Mouse (Mus musculus): ENCODE results near the gene Ankib1. TPM values are rescaled to one million over a fixed set of nuclear protein-coding genes. Genes with fewer than 3 reads are reported as not detected.

Gene Ankib1
- polyA plus RNA-seq, 1 experiment from 2014 or later: 20.9 TPM

DNA sequence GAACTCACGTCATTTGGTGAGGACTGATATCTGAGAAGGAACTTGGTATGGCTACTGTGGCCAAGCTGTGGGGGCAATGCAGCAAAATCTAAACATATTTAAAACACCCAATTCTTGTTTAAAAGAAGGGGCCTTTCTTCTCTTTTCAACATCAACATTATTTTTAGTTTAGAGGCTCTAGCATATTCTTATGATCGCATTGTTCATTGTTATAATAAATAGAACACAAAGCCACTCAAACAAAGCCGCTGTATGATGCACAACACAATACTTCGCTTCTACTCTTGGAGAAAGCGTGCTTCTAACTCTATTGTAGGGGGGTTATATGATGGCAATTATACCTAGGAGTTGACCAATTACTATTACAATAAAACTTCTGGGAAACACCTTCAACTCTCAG lies 86.9 kb downstream of the Ankib1 start:
- H3K4me3 ChIP-seq: no peak overlapping the region

DNA sequence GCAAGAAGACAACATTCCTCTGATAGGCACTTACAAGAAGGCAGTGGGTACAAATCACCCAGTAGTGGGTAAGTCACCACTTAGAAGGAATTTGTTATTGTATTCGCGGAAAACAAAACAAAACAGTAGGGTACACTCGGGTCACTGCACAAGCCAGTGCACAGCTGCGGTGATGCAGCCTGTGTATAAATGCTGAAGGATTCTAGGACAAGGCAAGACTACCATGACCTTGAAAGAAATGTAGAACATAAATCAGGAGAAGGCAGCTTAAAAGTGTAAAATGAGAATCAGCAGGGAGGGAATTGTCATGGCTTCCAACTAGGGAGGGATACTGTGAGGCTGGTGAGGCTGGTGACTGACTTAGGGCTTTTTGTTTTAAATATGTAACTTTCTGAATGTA lies 100.5 kb downstream of the Ankib1 start:
- H3K27ac ChIP-seq (replicated peaks): no peak overlapping the region
- H3K36me3 ChIP-seq: peaks cover 34% of the 10 kb centered on the region
- H3K4me1 ChIP-seq: no peaks in the 10 kb centered on the region
- H3K9me3 ChIP-seq: no peaks in the 10 kb centered on the region
- no peak overlapping the region for H3K4me3 ChIP-seq
- H3K9ac ChIP-seq (replicated peaks): no peak overlapping the region
- H3K4me2 ChIP-seq (replicated peaks): no peak overlapping the region
- 93% methylated on average over 4 of the region's 4 CpGs for WGBS
- ATAC-seq (replicated peaks): no peak
- H3K27me3 ChIP-seq: no peaks in the 10 kb centered on the region

More for the DNA sequence above, 86.9 kb downstream of the Ankib1 start:
- no peak overlapping the region for H3K4me2 ChIP-seq (replicated peaks)
- 92% methylated on average over 5 of the region's 5 CpGs for whole genome bisulfite sequencing
- no peak overlapping the region for H3K27ac ChIP-seq (replicated peaks)
- ATAC-seq (replicated peaks): no peak
- no peaks in the 10 kb centered on the region for H3K4me1 ChIP-seq
- H3K36me3 ChIP-seq: peaks cover 31% of the 10 kb centered on the region
- H3K27me3 ChIP-seq: no peaks in the 10 kb centered on the region
- no peaks in the 10 kb centered on the region for H3K9me3 ChIP-seq
- no peak overlapping the region for H3K9ac ChIP-seq (replicated peaks)

DNA sequence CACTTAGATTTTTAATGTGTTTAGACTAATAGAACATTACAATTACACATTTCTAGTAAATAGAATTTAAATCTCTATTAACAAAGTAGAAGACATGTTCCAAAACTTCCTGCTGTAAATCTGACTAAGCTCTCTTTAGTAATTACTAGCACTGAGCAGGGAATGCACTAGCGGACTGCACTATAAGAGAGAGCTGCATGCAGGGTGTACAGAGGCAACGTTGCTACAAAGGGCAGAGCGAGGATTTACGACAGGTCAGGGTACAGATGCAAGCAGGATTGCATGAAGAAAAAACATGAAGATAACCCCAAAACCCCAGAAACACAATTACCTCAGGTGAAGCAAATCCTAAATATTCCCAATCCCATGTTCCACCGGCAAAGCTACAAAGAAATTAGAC lies 102.7 kb downstream of the Ankib1 start:
- no peaks in the 10 kb centered on the region for H3K4me1 ChIP-seq
- no peak overlapping the region for H3K4me3 ChIP-seq
- H3K4me2 ChIP-seq (replicated peaks): no peak overlapping the region
- no peaks in the 10 kb centered on the region for H3K9me3 ChIP-seq
- H3K9ac ChIP-seq (replicated peaks): no peak overlapping the region
- no peaks in the 10 kb centered on the region for H3K27me3 ChIP-seq
- H3K27ac ChIP-seq (replicated peaks): no peak overlapping the region
- 92% methylated on average over 5 of the region's 5 CpGs for WGBS
- ATAC-seq (replicated peaks): no peak
- peaks cover 29% of the 10 kb centered on the region for H3K36me3 ChIP-seq

DNA sequence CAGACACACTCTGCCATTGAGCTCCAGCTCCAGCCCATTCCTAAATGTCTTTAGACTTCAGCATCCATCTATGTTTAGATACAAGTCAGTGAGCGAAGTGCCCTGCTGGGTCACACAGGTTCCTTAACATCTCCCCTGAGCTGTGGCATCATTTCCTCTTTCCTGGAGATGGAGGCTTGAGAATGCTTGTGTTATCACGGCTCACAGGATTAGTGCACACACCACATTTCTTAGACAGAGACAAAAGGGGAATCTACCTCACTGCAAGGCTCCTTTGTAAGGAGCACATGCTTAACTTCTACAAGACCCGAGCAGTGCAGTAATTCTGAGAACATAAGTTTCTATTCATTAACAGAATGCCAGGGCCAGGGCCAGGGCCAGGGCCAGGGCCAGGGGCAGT lies 106.7 kb downstream of the Ankib1 start:
- no peaks in the 10 kb centered on the region for H3K4me1 ChIP-seq
- H3K9me3 ChIP-seq: no peaks in the 10 kb centered on the region
- H3K9ac ChIP-seq (replicated peaks): no peak overlapping the region
- no peak overlapping the region for H3K4me3 ChIP-seq
- ATAC-seq (replicated peaks): no peak
- peaks cover 43% of the 10 kb centered on the region for H3K36me3 ChIP-seq
- H3K27me3 ChIP-seq: no peaks in the 10 kb centered on the region
- H3K27ac ChIP-seq (replicated peaks): no peak overlapping the region
- WGBS: 63% methylated on average over 3 of the region's 3 CpGs
- no peak overlapping the region for H3K4me2 ChIP-seq (replicated peaks)

DNA sequence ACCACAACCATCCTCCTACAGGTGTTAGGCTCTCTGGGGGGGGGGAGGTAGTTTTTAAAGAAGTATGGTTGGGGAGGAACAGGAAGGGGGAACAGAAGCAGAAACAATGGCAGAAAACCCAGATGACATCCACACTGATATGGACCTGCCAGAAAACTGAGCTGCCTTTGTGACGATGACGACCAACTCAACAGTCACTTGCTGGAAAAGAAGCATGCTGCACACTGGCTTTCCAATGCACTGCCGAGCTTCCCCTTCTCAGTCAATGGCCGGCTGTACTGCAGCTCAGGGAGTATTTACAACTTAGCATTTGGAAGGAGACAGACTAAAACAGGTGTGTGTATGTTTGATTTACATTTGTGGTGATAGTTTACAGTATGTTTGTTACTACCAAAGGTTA lies 107.5 kb downstream of the Ankib1 start:
- Histone ChIP-seq H3K9me3 (no peaks in the 10 kb centered on the region), H3K4me2 (replicated peaks) (no peak overlapping the region), H3K27me3 (no peaks in the 10 kb centered on the region), H3K36me3 (peaks cover 41% of the 10 kb centered on the region), H3K9ac (replicated peaks) (no peak overlapping the region), H3K4me1 (no peaks in the 10 kb centered on the region), H3K27ac (replicated peaks) (no peak overlapping the region), H3K4me3 (no peak overlapping the region)
- 90% methylated on average over 4 of the region's 4 CpGs for WGBS
- ATAC-seq (replicated peaks): no peak

DNA sequence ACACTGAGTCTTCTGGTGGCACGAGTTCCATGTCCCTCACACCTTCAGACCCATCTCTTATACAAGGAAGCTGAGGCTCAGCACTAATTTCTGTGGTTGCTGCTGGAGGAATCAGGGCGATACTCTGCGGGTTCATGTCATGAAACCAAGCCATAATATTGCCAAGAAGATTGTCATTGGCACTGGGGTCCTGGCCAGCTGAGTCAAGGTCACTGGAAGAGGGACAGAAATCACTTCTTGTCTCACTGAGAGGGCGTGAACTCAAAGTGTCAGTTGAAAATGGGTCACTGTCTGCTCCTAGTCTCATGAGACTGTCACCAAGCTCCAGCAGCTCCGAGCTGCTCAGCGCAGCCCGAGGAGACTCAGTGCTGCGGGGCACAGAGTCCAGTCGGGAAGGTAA lies 109.8 kb downstream of the Ankib1 start:
- H3K9ac ChIP-seq (replicated peaks): no peak overlapping the region

DNA sequence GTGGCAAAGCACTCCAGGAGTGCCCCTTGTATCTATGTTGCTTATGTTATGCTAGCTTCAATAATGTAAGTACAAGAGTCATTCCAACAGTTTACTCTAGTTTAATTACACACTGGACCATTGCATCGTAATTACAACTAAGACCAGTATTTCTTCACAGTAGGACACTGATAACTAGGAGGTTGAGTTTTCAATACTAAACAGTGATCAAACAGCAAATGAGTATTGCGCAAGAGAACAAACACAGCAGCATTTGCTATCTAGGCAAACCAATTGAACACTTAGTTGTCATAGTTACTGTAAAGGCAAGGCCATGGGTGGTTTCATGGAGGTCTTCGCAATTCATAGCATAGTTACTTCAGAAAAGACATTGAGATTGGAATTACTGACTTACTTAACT lies 111.4 kb downstream of the Ankib1 start:
- ATAC-seq (replicated peaks): no peak
- no peak overlapping the region for H3K4me3 ChIP-seq
- peaks cover 45% of the 10 kb centered on the region for H3K36me3 ChIP-seq
- no peak overlapping the region for H3K27ac ChIP-seq (replicated peaks)
- no peak overlapping the region for H3K4me2 ChIP-seq (replicated peaks)
- H3K9me3 ChIP-seq: no peaks in the 10 kb centered on the region
- no peaks in the 10 kb centered on the region for H3K4me1 ChIP-seq
- no peaks in the 10 kb centered on the region for H3K27me3 ChIP-seq
- no peak overlapping the region for H3K9ac ChIP-seq (replicated peaks)
- 91% methylated on average over 3 of the region's 3 CpGs for WGBS

More for the DNA sequence above, 109.8 kb downstream of the Ankib1 start:
- Histone ChIP-seq H3K9me3 (no peaks in the 10 kb centered on the region), H3K36me3 (peaks cover 49% of the 10 kb centered on the region), H3K4me1 (no peaks in the 10 kb centered on the region), H3K4me3 (no peak overlapping the region), H3K27ac (replicated peaks) (no peak overlapping the region), H3K4me2 (replicated peaks) (no peak overlapping the region), H3K27me3 (no peaks in the 10 kb centered on the region)
- WGBS: 96% methylated on average over 9 of the region's 9 CpGs
- ATAC-seq (replicated peaks): no peak

DNA sequence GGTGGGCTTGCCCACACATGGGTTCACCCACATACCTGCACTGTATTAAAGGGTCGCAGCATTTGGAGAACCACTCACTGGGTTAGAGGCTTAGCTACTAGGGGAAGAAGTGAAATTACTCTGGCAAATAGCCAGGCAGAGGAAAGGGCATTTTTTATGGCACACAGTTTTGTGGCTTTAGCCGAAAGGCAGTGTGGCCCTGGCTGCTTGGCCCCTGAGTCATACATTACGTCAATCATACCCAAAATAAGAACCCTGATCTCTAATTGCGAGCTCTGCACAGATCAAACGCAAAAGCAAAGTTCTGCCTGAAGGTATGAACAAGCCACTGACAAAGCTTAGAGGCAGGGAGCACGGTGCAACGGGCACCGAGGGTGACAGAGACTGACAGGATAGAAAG lies 114.4 kb downstream of the Ankib1 start:
- no peak for ATAC-seq (replicated peaks)
- Histone ChIP-seq H3K4me3 (no peak overlapping the region), H3K4me1 (no peaks in the 10 kb centered on the region), H3K9me3 (no peaks in the 10 kb centered on the region), H3K27ac (replicated peaks) (no peak overlapping the region), H3K36me3 (peaks cover 32% of the 10 kb centered on the region), H3K4me2 (replicated peaks) (no peak overlapping the region), H3K27me3 (no peaks in the 10 kb centered on the region), H3K9ac (replicated peaks) (no peak overlapping the region)
- WGBS: 96% methylated on average over 8 of the region's 8 CpGs

DNA sequence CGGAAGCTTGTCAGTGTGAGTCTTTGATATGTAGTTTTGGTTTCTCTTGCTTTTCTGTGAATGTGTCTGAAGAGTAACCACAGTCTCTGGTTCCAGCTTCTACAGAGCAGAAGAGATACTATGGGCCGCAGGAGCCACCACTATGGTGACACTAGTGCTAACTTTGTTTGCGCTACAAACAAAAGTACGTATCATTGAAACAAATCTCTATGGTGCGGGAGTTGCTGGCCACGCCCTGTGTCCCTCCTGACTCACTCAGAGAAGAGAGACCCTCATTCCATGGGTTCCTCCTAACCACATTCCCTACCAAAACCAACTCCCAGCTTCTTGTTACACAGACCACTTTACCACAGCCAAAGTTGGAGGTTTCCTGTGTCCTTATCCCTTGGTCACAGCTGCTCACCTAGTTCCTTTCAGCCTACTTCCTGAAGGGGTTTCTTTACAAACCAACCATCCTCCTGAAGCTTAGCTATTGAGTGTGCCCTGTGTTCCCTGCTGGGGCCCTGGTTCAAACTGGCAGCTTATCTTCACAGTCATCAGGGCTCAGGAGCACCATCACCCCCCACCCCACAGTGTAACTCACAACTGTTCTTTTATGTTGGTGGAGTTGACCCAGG lies 132.7 kb downstream of the Ankib1 start:
- Histone ChIP-seq H3K4me2 (replicated peaks) (no peak overlapping the region), H3K9me3 (no peaks in the 10 kb centered on the region), H3K27ac (replicated peaks) (no peak overlapping the region), H3K9ac (replicated peaks) (no peak overlapping the region), H3K27me3 (no peaks in the 10 kb centered on the region), H3K4me3 (no peak overlapping the region), H3K4me1 (no peaks in the 10 kb centered on the region), H3K36me3 (no peaks in the 10 kb centered on the region)
- WGBS: 92% methylated on average over 6 of the region's 6 CpGs
- ATAC-seq (replicated peaks): no peak

DNA sequence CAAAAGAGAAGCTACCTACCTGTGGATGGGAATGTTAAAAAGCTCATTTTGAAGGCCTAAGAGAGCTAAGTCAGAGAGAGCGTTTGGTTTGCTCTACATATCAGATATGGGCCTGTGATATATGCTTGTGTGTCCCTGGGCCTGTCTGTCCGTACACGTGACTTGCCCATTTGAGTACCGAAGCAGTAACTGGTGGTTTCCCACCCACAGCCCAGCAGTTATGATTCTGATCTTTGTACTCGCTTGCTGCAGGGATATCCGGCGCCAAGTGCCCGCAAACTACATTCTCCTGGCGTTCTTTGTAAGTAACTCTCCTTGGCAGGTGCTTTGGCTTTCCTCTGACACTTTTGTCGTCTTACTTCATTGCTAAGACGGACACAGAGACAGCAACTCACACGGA lies 136.1 kb downstream of the Ankib1 start:
- H3K27ac ChIP-seq (replicated peaks): no peak overlapping the region
- 83% methylated on average over 12 of the region's 12 CpGs for WGBS
- no peak for ATAC-seq (replicated peaks)

DNA sequence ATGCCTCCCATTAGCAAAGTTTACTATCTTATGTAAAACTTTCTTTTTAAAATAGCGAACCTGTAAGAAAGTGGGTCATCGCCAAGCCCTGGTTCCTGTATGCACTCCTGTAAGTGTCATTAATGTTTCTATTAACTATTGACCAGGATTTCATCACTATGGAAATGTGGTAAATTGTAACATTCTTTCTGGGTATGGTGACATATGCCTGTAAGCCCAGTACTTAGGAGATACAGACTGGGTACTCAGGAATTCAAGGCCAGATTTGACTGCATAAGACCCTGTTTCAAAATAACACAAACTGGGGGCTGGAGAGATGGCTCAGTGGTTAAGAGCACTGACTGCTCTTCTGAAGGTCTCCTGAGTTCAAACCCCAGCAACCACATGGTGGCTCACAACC lies 137.5 kb downstream of the Ankib1 start:
- 94% methylated on average over 2 of the region's 2 CpGs for WGBS
- Histone ChIP-seq H3K27me3 (no peaks in the 10 kb centered on the region), H3K27ac (replicated peaks) (no peak overlapping the region), H3K4me3 (no peak overlapping the region), H3K9ac (replicated peaks) (no peak overlapping the region), H3K9me3 (no peaks in the 10 kb centered on the region), H3K4me2 (replicated peaks) (no peak overlapping the region), H3K4me1 (no peaks in the 10 kb centered on the region), H3K36me3 (no peaks in the 10 kb centered on the region)
- no peak for ATAC-seq (replicated peaks)

More for the DNA sequence above, 136.1 kb downstream of the Ankib1 start:
- H3K9ac ChIP-seq (replicated peaks): no peak overlapping the region
- H3K27me3 ChIP-seq: no peaks in the 10 kb centered on the region
- no peaks in the 10 kb centered on the region for H3K4me1 ChIP-seq
- H3K9me3 ChIP-seq: no peaks in the 10 kb centered on the region
- H3K4me2 ChIP-seq (replicated peaks): no peak overlapping the region
- H3K36me3 ChIP-seq: no peaks in the 10 kb centered on the region
- H3K4me3 ChIP-seq: no peak overlapping the region

DNA sequence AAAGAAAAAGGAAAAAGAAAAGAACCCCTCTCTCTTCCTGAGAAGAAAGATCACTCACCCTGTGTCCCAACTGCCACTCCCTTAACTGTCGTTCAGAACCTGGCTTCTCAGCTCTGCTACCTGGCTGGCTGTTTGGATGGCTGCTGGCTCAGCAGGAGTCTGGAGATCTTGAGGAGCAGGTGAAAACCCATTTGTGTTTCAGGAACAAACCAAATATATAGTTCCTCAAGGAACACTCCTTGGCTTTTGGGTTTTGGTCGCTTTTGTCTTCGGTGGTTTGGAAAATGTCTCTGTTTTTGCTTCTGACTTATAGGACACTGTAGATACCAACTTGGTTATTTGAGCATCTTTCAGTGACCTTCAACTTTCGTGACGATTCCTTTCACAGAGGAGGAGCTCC lies 145.6 kb downstream of the Ankib1 start, which contains the start of gene Gatad1:
Gene Gatad1 (minus strand): TSS at position 101 of the 400 bp plus-strand sequence.
- Histone ChIP-seq H3K9ac (replicated peaks) (no peak within 1 kb of the TSS), H3K9me3 (no peaks in the 10 kb centered on the region), H3K4me3 (no peak within 1 kb of the TSS), H3K4me1 (no peaks in the 10 kb centered on the region), H3K27ac (replicated peaks) (no peak within 1 kb of the TSS), H3K4me2 (replicated peaks) (no peak within 1 kb of the TSS), H3K36me3 (no peaks in the 10 kb centered on the region), H3K27me3 (no peaks in the 10 kb centered on the region)
- ATAC-seq (replicated peaks): no peak
- 84% methylated on average over 5 of the region's 5 CpGs for WGBS

DNA sequence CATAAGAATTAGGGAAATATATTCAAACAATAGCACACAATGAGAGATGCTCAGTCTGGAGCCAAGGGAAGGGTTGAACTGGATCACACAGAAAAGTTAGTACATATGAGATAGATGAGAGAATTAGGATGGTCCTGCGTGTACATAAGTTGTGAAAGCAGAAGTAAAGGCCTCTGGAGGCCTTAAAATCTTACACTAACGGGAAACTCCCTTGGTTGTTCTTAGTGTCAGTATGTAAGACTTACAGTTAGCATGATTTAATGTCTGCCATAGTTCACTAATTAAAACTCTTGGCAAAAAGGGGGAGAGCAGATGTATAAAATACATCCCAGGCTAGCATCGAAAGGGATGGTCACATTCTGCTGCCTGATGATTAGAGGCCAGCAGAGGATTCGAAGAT lies 148.9 kb downstream of the Ankib1 start:
- H3K4me2 ChIP-seq (replicated peaks): no peak overlapping the region

More for the DNA sequence above, 148.9 kb downstream of the Ankib1 start:
- 93% methylated on average over 4 of the region's 4 CpGs for WGBS
- no peaks in the 10 kb centered on the region for H3K4me1 ChIP-seq
- no peaks in the 10 kb centered on the region for H3K36me3 ChIP-seq
- no peak overlapping the region for H3K9ac ChIP-seq (replicated peaks)
- H3K27ac ChIP-seq (replicated peaks): no peak overlapping the region
- no peak overlapping the region for H3K4me3 ChIP-seq
- no peak for ATAC-seq (replicated peaks)
- H3K9me3 ChIP-seq: no peaks in the 10 kb centered on the region
- no peaks in the 10 kb centered on the region for H3K27me3 ChIP-seq

All from forebrain, embryonic 15.5 days (tissue).